Mouse (Mus musculus): ENCODE results near the gene Theg.

DNA sequence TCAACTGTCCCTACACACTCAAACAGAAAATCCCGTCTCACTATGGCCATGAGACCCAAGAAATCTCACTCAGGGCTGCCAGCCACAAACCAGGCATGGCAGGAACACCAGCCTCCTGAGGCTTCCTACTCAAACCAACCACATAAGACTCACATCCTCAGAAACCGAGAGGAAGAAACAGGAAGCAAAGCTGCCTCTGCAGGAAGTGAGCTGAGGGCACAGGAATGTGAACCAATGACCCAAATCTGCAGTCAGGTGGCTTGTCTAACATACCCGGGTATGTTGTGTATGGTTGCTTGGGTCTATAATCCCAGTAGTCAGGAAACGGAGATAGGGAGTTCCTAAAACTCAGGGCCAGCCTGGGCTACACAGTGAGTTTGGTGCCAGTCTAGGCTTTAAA lies 48.3 kb downstream of the Theg start:
- TF ChIP-seq CTCF (IDR thresholded peaks at IDR 0.05; ENCODE audit: low read depth) (no peak), EP300 (optimal IDR thresholded peaks at IDR 0.05) (no peak)
